Mouse (Mus musculus) brain, embryonic 14.5 days (tissue): ENCODE measurements around the gene Pcbd1.

Source experiments
- CTCF ChIP-seq: fragments of 200-500 bp; IDR thresholded peaks from 2 replicates; pipeline ENCODE4 v1.5.1; 2012; ENCODE audit warnings: inconsistent platforms, mild to moderate bottlenecking, moderate library complexity, borderline replicate concordance; ENCODE audit not compliant: insufficient read depth, insufficient read length; ENCODE audit errors: extremely low read depth
- POLR2A ChIP-seq: fragments of 200-500 bp; IDR thresholded peaks from 2 replicates; pipeline ENCODE4 v1.6.1; 2012; ENCODE audit warnings: mild to moderate bottlenecking, inconsistent platforms, borderline replicate concordance; ENCODE audit not compliant: poor library complexity, insufficient read depth, insufficient read length, severe bottlenecking; ENCODE audit errors: extremely low read depth

DNA sequence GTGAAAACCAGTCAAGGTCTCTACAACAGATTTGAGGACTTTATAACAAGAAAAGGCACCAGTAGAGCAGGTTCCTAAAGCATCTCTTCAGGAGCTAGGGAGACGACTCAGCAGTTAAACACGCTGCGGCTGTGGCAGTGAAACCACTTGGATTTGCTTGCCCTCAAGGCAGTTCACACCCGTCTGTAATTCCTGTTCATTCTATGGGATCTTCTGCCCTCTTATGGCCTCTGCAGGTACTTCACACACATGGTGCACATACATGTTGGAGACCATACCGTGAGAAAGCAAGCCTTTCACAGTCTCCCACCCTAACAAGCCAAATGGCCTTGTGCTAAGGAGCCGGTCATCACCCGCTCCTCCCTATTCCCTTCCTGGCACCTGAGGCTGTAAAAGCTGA lies 32.5 kb upstream of the Pcbd1 start:
- TF ChIP-seq POLR2A (no peak), CTCF (no peak)
